Mouse (Mus musculus): ENCODE data around the gene Ubtd2. TPM values are rescaled to one million over a fixed set of nuclear protein-coding genes. Genes with fewer than 3 reads are reported as not detected.

The Ubtd2 gene
- total and polyA plus RNA-seq, 2 experiments from 2014 or later: 11.6 to 22.1 TPM

GRCm38 (mm10) chr11:32423311-32423710, 31.9 kb upstream of the Ubtd2 start:
- Histone ChIP-seq H3K36me3 (replicated peaks; ENCODE audit: control insufficient read depth, insufficient read depth, low read length) (peaks cover 14% of the 10 kb centered on the region), H3K4me2 (ENCODE audit: low read depth, low read length) (no peak overlapping the region), H3K4me3 (ENCODE audit: low read depth, low read length) (no peak overlapping the region), H3K27ac (ENCODE audit: low read depth) (no peak overlapping the region), H3K9me3 (replicated peaks; ENCODE audit: control insufficient read depth, low read length) (no peaks in the 10 kb centered on the region), H3K4me1 (ENCODE audit: control insufficient read depth, insufficient read depth) (no peaks in the 10 kb centered on the region), H3K9ac (replicated peaks; ENCODE audit: low read depth, low read length) (no peak overlapping the region), H3K27me3 (ENCODE audit: control insufficient read depth, insufficient read depth, low read length) (no peaks in the 10 kb centered on the region)
- DNase-seq (ENCODE audit: low spot score) (no peak), ATAC-seq (ENCODE audit: insufficient read depth, low read depth) (no peak)
- 74% methylated on average over 12 of the region's 12 CpGs for WGBS
- TF ChIP-seq EP300 (IDR thresholded peaks at IDR 0.05; ENCODE audit: low read depth): no peak
- no peak for TF ChIP-seq CTCF (IDR thresholded peaks at IDR 0.05; ENCODE audit: low read depth)

- no peak for DNase-seq (ENCODE audit: low spot score)
- no peak for ATAC-seq (ENCODE audit: insufficient read depth, low read depth)
- Histone ChIP-seq H3K27ac (ENCODE audit: low read depth) (no peak overlapping the region), H3K4me1 (ENCODE audit: control insufficient read depth, insufficient read depth) (no peaks in the 10 kb centered on the region), H3K36me3 (replicated peaks; ENCODE audit: control insufficient read depth, insufficient read depth, low read length) (peaks cover 14% of the 10 kb centered on the region), H3K9me3 (replicated peaks; ENCODE audit: control insufficient read depth, low read length) (no peaks in the 10 kb centered on the region), H3K4me2 (ENCODE audit: low read depth, low read length) (no peak overlapping the region), H3K9ac (replicated peaks; ENCODE audit: low read depth, low read length) (no peak overlapping the region), H3K4me3 (ENCODE audit: low read depth, low read length) (no peak overlapping the region), H3K27me3 (ENCODE audit: control insufficient read depth, insufficient read depth, low read length) (no peaks in the 10 kb centered on the region)
- 88% methylated on average over 4 of the region's 4 CpGs for WGBS
- TF ChIP-seq EP300 (IDR thresholded peaks at IDR 0.05; ENCODE audit: low read depth) (no peak), CTCF (IDR thresholded peaks at IDR 0.05; ENCODE audit: low read depth) (no peak)
Measured at GRCm38 (mm10) chr11:32424600-32424999, 30.6 kb upstream of the Ubtd2 start.

GRCm38 (mm10) chr11:32425043-32425658, 30.0 kb upstream of the Ubtd2 start:
- H3K27me3 ChIP-seq (ENCODE audit: control insufficient read depth, insufficient read depth, low read length): no peaks in the 10 kb centered on the region
- no peak overlapping the region for H3K9ac ChIP-seq (replicated peaks; ENCODE audit: low read depth, low read length)
- no peak overlapping the region for H3K27ac ChIP-seq (ENCODE audit: low read depth)
- WGBS: 73% methylated on average over 10 of the region's 10 CpGs
- no peak overlapping the region for H3K4me2 ChIP-seq (ENCODE audit: low read depth, low read length)
- no peak for ATAC-seq (ENCODE audit: insufficient read depth, low read depth)
- peaks cover 14% of the 10 kb centered on the region for H3K36me3 ChIP-seq (replicated peaks; ENCODE audit: control insufficient read depth, insufficient read depth, low read length)
- H3K4me1 ChIP-seq (ENCODE audit: control insufficient read depth, insufficient read depth): no peaks in the 10 kb centered on the region
- H3K9me3 ChIP-seq (replicated peaks; ENCODE audit: control insufficient read depth, low read length): no peaks in the 10 kb centered on the region
- no peak for DNase-seq (ENCODE audit: low spot score)
- TF ChIP-seq EP300 (IDR thresholded peaks at IDR 0.05; ENCODE audit: low read depth): no peak
- H3K4me3 ChIP-seq (ENCODE audit: low read depth, low read length): no peak overlapping the region

GRCm38 (mm10) chr11:32427537-32427936, 27.6 kb upstream of the Ubtd2 start:
- H3K9me3 ChIP-seq (replicated peaks; ENCODE audit: control insufficient read depth, low read length): no peaks in the 10 kb centered on the region
- peaks cover 5% of the 10 kb centered on the region; the same call in 1 of the 2 replicates for H3K36me3 ChIP-seq (replicated peaks; ENCODE audit: control insufficient read depth, insufficient read depth, low read length)
- no peak overlapping the region for H3K27ac ChIP-seq (ENCODE audit: low read depth)
- no peaks in the 10 kb centered on the region for H3K4me1 ChIP-seq (ENCODE audit: control insufficient read depth, insufficient read depth)
- TF ChIP-seq CTCF (IDR thresholded peaks at IDR 0.05; ENCODE audit: low read depth) (no peak), EP300 (IDR thresholded peaks at IDR 0.05; ENCODE audit: low read depth) (no peak)
- H3K4me3 ChIP-seq (ENCODE audit: low read depth, low read length): no peak overlapping the region
- no peak overlapping the region for H3K4me2 ChIP-seq (ENCODE audit: low read depth, low read length)
- WGBS: 71% methylated on average over 7 of the region's 7 CpGs
- no peak for ATAC-seq (ENCODE audit: insufficient read depth, low read depth)
- no peaks in the 10 kb centered on the region for H3K27me3 ChIP-seq (ENCODE audit: control insufficient read depth, insufficient read depth, low read length)
- DNase-seq (ENCODE audit: low spot score): no peak
- H3K9ac ChIP-seq (replicated peaks; ENCODE audit: low read depth, low read length): no peak overlapping the region

GRCm38 (mm10) chr11:32435410-32436060, 19.6 kb upstream of the Ubtd2 start:
- Histone ChIP-seq H3K9me3 (replicated peaks; ENCODE audit: control insufficient read depth, low read length) (no peaks in the 10 kb centered on the region), H3K4me2 (ENCODE audit: low read depth, low read length) (no peak overlapping the region), H3K27me3 (ENCODE audit: control insufficient read depth, insufficient read depth, low read length) (no peaks in the 10 kb centered on the region), H3K27ac (ENCODE audit: low read depth) (peak overlapping the region; percentile 57), H3K4me3 (ENCODE audit: low read depth, low read length) (no peak overlapping the region), H3K9ac (replicated peaks; ENCODE audit: low read depth, low read length) (no peak overlapping the region), H3K4me1 (ENCODE audit: control insufficient read depth, insufficient read depth) (0 out of 2 replicates have a peak, but pooled peaks cover 8% of the 10 kb centered on the region), H3K36me3 (replicated peaks; ENCODE audit: control insufficient read depth, insufficient read depth, low read length) (no peaks in the 10 kb centered on the region)
- peak; percentile 83 for DNase-seq (ENCODE audit: low spot score)
- WGBS: 45% methylated on average over 6 of the region's 6 CpGs
- TF ChIP-seq EP300 (IDR thresholded peaks at IDR 0.05; ENCODE audit: low read depth) (no peak), CTCF (IDR thresholded peaks at IDR 0.05; ENCODE audit: low read depth) (no peak)
- peak; percentile 93 for ATAC-seq (ENCODE audit: insufficient read depth, low read depth)

All from heart, postnatal 0 days (tissue).